Mouse (Mus musculus): ENCODE measurements at regions not wholly inside any gene's neighbourhood (a gene's known extent, or its start where the extent isn't known, plus 50 kb on each side); places are given as distances from the start of the nearest gene placed in this dataset.
"Not testable (repeated sequence)": the region's sequence is repeated elsewhere in the genome, so short reads cannot be mapped to it uniquely, and the experiment has no call there.

DNA sequence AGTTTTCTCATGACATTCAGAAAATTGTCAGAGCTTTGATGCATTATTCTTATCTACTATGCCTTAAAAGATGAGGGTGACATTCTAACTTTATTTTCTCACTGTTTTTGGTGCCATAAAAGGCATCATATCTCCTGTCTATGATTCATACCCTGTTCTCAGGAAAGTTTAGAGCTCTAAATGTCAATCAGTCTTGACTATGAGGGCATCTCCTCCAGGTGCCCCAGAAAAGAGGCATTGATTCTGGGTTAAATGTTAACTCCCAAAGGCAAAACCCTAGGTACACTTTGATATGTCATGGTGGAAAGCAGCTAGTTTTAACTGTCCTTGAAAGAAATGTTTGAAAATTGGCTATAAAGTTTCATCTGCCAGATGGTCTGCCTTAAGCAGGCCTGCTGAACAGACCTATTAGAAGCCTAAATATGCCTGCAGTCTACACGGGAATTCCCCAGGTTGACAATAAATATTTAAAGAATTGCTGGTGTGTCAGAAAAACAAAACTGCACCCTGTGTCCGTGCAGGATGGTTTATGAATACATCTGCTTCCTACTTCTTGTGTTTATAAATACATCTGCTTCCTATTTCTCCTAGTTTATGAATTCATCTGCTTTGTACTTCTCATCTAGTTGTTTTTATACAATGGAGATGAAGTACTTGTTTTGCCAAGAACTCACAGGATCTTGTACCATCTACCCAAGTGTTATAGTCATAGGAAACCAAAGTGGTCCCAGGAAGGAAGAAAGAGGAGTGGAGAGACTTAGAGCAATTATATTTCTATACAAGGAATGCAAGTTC, 172.3 kb downstream of the Snca start:
- no peak overlapping the region for H3K4me3 ChIP-seq (ENCODE audit: low read depth, low read length)
- H3K27me3 ChIP-seq (ENCODE audit: insufficient read depth, low read length) = no peaks in the 10 kb centered on the region
- TF ChIP-seq CTCF (IDR thresholded peaks at IDR 0.05; ENCODE audit: low read depth) = no peak
- H3K9ac ChIP-seq = no peak overlapping the region
- H3K36me3 ChIP-seq (ENCODE audit: insufficient read depth) = no peaks in the 10 kb centered on the region
- peak; percentile 41; the same call in 1 of the 2 replicates for ATAC-seq (ENCODE audit: insufficient read depth)
- 34% methylated on average over 2 of the region's 2 CpGs for WGBS
- peak; percentile 42 for DNase-seq
- no peaks in the 10 kb centered on the region for H3K4me1 ChIP-seq (ENCODE audit: insufficient read depth)
- H3K4me2 ChIP-seq = no peak overlapping the region
- no peak overlapping the region for H3K27ac ChIP-seq (ENCODE audit: low read depth)
- no peaks in the 10 kb centered on the region for H3K9me3 ChIP-seq (ENCODE audit: low read depth, low read length)

- not testable (repeated sequence) for H3K4me3 ChIP-seq (ENCODE audit: low read depth, low read length); H3K27me3 ChIP-seq (ENCODE audit: insufficient read depth, low read length); H3K9me3 ChIP-seq (ENCODE audit: low read depth, low read length); H3K9ac ChIP-seq; DNase-seq; H3K4me1 ChIP-seq (ENCODE audit: insufficient read depth); H3K27ac ChIP-seq (ENCODE audit: low read depth); ATAC-seq (ENCODE audit: insufficient read depth); H3K36me3 ChIP-seq (ENCODE audit: insufficient read depth); H3K4me2 ChIP-seq
- WGBS = 53% methylated on average over 2 of the region's 2 CpGs
Observed at GRCm38 (mm10) chr6:60646983-60647617, 182.6 kb downstream of the Snca start.

- no peaks in the 10 kb centered on the region for H3K27me3 ChIP-seq (ENCODE audit: insufficient read depth, low read length)
- no peak for ATAC-seq (ENCODE audit: insufficient read depth)
- 57% methylated on average over 2 of the region's 2 CpGs for WGBS
- no peak for TF ChIP-seq CTCF (IDR thresholded peaks at IDR 0.05; ENCODE audit: low read depth)
- H3K4me2 ChIP-seq = no peak overlapping the region
- H3K4me1 ChIP-seq (ENCODE audit: insufficient read depth) = no peaks in the 10 kb centered on the region
- no peak overlapping the region for H3K4me3 ChIP-seq (ENCODE audit: low read depth, low read length)
- no peaks in the 10 kb centered on the region for H3K36me3 ChIP-seq (ENCODE audit: insufficient read depth)
- no peak for DNase-seq
- H3K27ac ChIP-seq (ENCODE audit: low read depth) = no peak overlapping the region
- H3K9ac ChIP-seq = no peak overlapping the region
- no peaks in the 10 kb centered on the region for H3K9me3 ChIP-seq (ENCODE audit: low read depth, low read length)
Observed at GRCm38 (mm10) chr6:60642251-60642650, 187.4 kb downstream of the Snca start.

- Histone ChIP-seq H3K27ac (ENCODE audit: low read depth) (no peak overlapping the region), H3K4me3 (ENCODE audit: low read depth, low read length) (no peak overlapping the region), H3K9me3 (ENCODE audit: low read depth, low read length) (no peaks in the 10 kb centered on the region), H3K4me1 (ENCODE audit: insufficient read depth) (no peaks in the 10 kb centered on the region), H3K36me3 (ENCODE audit: insufficient read depth) (no peaks in the 10 kb centered on the region), H3K4me2 (no peak overlapping the region), H3K9ac (no peak overlapping the region), H3K27me3 (ENCODE audit: insufficient read depth, low read length) (no peaks in the 10 kb centered on the region)
- no peak for ATAC-seq (ENCODE audit: insufficient read depth)
- no peak for DNase-seq
- TF ChIP-seq CTCF (IDR thresholded peaks at IDR 0.05; ENCODE audit: low read depth) = no peak
Observed at GRCm38 (mm10) chr6:60616313-60616712, 213.3 kb downstream of the Snca start.

- Histone ChIP-seq H3K4me3 (ENCODE audit: low read depth, low read length) (no peak overlapping the region), H3K4me2 (no peak overlapping the region), H3K27me3 (ENCODE audit: insufficient read depth, low read length) (no peaks in the 10 kb centered on the region), H3K36me3 (ENCODE audit: insufficient read depth) (no peaks in the 10 kb centered on the region), H3K9ac (no peak overlapping the region), H3K4me1 (ENCODE audit: insufficient read depth) (no peaks in the 10 kb centered on the region), H3K9me3 (ENCODE audit: low read depth, low read length) (no peaks in the 10 kb centered on the region), H3K27ac (ENCODE audit: low read depth) (no peak overlapping the region)
- no peak for TF ChIP-seq CTCF (IDR thresholded peaks at IDR 0.05; ENCODE audit: low read depth)
- ATAC-seq (ENCODE audit: insufficient read depth) (no peak), DNase-seq (no peak)
Observed at GRCm38 (mm10) chr6:60600201-60600600, 229.5 kb downstream of the Snca start.

GRCm38 (mm10) chr6:60564261-60564660, 265.4 kb downstream of the Snca start:
- TF ChIP-seq CTCF (IDR thresholded peaks at IDR 0.05; ENCODE audit: low read depth) = peak; percentile 45
- DNase-seq (peak; percentile 37), ATAC-seq (ENCODE audit: insufficient read depth) (no peak)
- no peaks in the 10 kb centered on the region for H3K27me3 ChIP-seq (ENCODE audit: insufficient read depth, low read length)
- H3K4me3 ChIP-seq (ENCODE audit: low read depth, low read length) = no peak overlapping the region
- WGBS = 70% methylated on average over 1 of the region's 1 CpGs
- no peak overlapping the region for H3K9ac ChIP-seq
- H3K9me3 ChIP-seq (ENCODE audit: low read depth, low read length) = no peaks in the 10 kb centered on the region
- no peak overlapping the region for H3K27ac ChIP-seq (ENCODE audit: low read depth)
- no peaks in the 10 kb centered on the region for H3K36me3 ChIP-seq (ENCODE audit: insufficient read depth)
- H3K4me1 ChIP-seq (ENCODE audit: insufficient read depth) = no peaks in the 10 kb centered on the region
- no peak overlapping the region for H3K4me2 ChIP-seq

GRCm38 (mm10) chr6:60555590-60556235, 273.9 kb downstream of the Snca start:
- DNase-seq (peak; percentile 78), ATAC-seq (ENCODE audit: insufficient read depth) (no peak)
- Histone ChIP-seq H3K27me3 (ENCODE audit: insufficient read depth, low read length) (no peaks in the 10 kb centered on the region), H3K4me3 (ENCODE audit: low read depth, low read length) (no peak overlapping the region), H3K4me2 (no peak overlapping the region), H3K9ac (no peak overlapping the region), H3K4me1 (ENCODE audit: insufficient read depth) (no peaks in the 10 kb centered on the region), H3K36me3 (ENCODE audit: insufficient read depth) (no peaks in the 10 kb centered on the region), H3K27ac (ENCODE audit: low read depth) (no peak overlapping the region), H3K9me3 (ENCODE audit: low read depth, low read length) (no peaks in the 10 kb centered on the region; the same call in 1 of the 2 replicates)
- WGBS = 35% methylated on average over 9 of the region's 9 CpGs
- TF ChIP-seq CTCF (IDR thresholded peaks at IDR 0.05; ENCODE audit: low read depth) = peak; percentile 58
